Mouse (Mus musculus) midbrain, embryonic 16.5 days (tissue): ENCODE data around the gene Prok2. TPM values are rescaled to one million over a fixed set of nuclear protein-coding genes. Genes with fewer than 3 reads are reported as not detected.
A peak's percentile ranks its signal among the peaks of the same experiment; 100 is the strongest.

ENCODE experiments used
- ATAC-seq: fragments of 200-750 bp; cut with Nextera tagmentation; 2 replicates; pipeline ENCODE4 v1.8.0; 2017; ENCODE audit warnings: moderate TSS enrichment
- H3K27ac ChIP-seq: fragments of 300-500 bp; sonication (generic); 2 replicates; pipeline ENCODE4 v1.5.1; 2014; ENCODE audit warnings: mild to moderate bottlenecking, low read length, mixed read lengths
- H3K27me3 ChIP-seq: fragments of 300-500 bp; sonication (generic); 2 replicates; pipeline ENCODE4 v1.6.1; 2014; ENCODE audit warnings: low read depth, low read length, mixed read lengths; ENCODE audit not compliant: control insufficient read depth, insufficient read depth
- H3K36me3 ChIP-seq: fragments of 300-500 bp; sonication (generic); 2 replicates; pipeline ENCODE4 v1.6.1; 2014; ENCODE audit warnings: mild to moderate bottlenecking, low read length, moderate library complexity, mixed read lengths; ENCODE audit not compliant: control insufficient read depth, insufficient read depth
- H3K4me1 ChIP-seq: fragments of 300-500 bp; sonication (generic); 2 replicates; pipeline ENCODE4 v1.6.1; 2014; ENCODE audit warnings: mild to moderate bottlenecking, low read length, mixed read lengths; ENCODE audit not compliant: control insufficient read depth, insufficient read depth
- H3K4me2 ChIP-seq: fragments of 300-500 bp; sonication (generic); 2 replicates; pipeline ENCODE4 v1.6.1; 2014; ENCODE audit warnings: mild to moderate bottlenecking, low read length, mixed read lengths
- H3K4me3 ChIP-seq: fragments of 300-500 bp; sonication (generic); 2 replicates; pipeline ENCODE4 v1.5.1; 2014; ENCODE audit warnings: low read depth, mild to moderate bottlenecking, low read length, moderate library complexity, mixed read lengths
- H3K9ac ChIP-seq: fragments of 300-500 bp; sonication (generic); 2 replicates; pipeline ENCODE4 v1.6.1; 2014; ENCODE audit warnings: low read depth, low read length, mixed read lengths
- H3K9me3 ChIP-seq: fragments of 300-500 bp; sonication (generic); replicated peaks from 2 replicates; pipeline ENCODE4 v1.6.1; 2014; ENCODE audit warnings: mild to moderate bottlenecking, low read length, mixed read lengths; ENCODE audit not compliant: control insufficient read depth, poor library complexity, severe bottlenecking
- WGBS: fragments of 180-500 bp; shearing (Covaris S2); extraction: QIAGEN DNeasy Blood & Tissue Kit; methylation state at CpG from one replicate; pipeline ENCODE4 v1.1.7; 2014; 5-methylcytosine and 5-hydroxymethylcytosine counted together
- polyA plus RNA-seq: library from polyadenylated mRNA; unstranded; fragments of >200 nt; fragmentation: Nextera tagmentation; extraction: Ambion mirVana; gene quantifications from 2 replicates; pipeline ENCODE4 v1.2.1, GENCODE M21; 2015

Prok2 gene
- polyA plus RNA-seq, 1 experiment from 2014 or later = 0.74 TPM

GRCm38 (mm10) chr6:99666318-99667171, 59.6 kb downstream of the Prok2 start, which contains the start of the genes Eif4e3 and Gm20696:
Gene Eif4e3, minus strand, starts transcription at chr6:99666771.
Gene Gm20696, minus strand, starts transcription at chr6:99666797.
- peaks cover 40% of the 10 kb centered on the region for H3K4me1 ChIP-seq
- peak within 1 kb of the TSS; percentile 87 for H3K9ac ChIP-seq
- peak within 1 kb of the TSS; percentile 68 for H3K27ac ChIP-seq
- H3K9me3 ChIP-seq = no peaks in the 10 kb centered on the region
- ATAC-seq = peak; percentile 14; the same call in 1 of the 2 replicates
- WGBS = under 1% methylated on average over 52 of the region's 75 CpGs
- peak within 1 kb of the TSS; percentile 70 for H3K4me3 ChIP-seq
- H3K4me2 ChIP-seq = peak within 1 kb of the TSS; percentile 93
- H3K27me3 ChIP-seq = no peaks in the 10 kb centered on the region
- no peaks in the 10 kb centered on the region for H3K36me3 ChIP-seq

GRCm38 (mm10) chr6:99665457-99666317, 60.5 kb downstream of the Prok2 start:
- H3K27ac ChIP-seq = peak overlapping the region; percentile 68
- peak overlapping the region; percentile 87 for H3K9ac ChIP-seq
- H3K9me3 ChIP-seq = no peaks in the 10 kb centered on the region
- H3K4me2 ChIP-seq = peak overlapping the region; percentile 93
- peak overlapping the region; percentile 70 for H3K4me3 ChIP-seq
- 34% methylated on average over 16 of the region's 16 CpGs for WGBS
- no peaks in the 10 kb centered on the region for H3K27me3 ChIP-seq
- H3K4me1 ChIP-seq = peaks cover 40% of the 10 kb centered on the region
- no peak for ATAC-seq
- H3K36me3 ChIP-seq = no peaks in the 10 kb centered on the region

- H3K27me3 ChIP-seq = no peaks in the 10 kb centered on the region
- no peak overlapping the region for H3K4me2 ChIP-seq
- H3K9ac ChIP-seq = no peak overlapping the region
- ATAC-seq = no peak
- H3K4me3 ChIP-seq = no peak overlapping the region
- 79% methylated on average over 8 of the region's 8 CpGs for WGBS
- H3K9me3 ChIP-seq = no peaks in the 10 kb centered on the region
- H3K36me3 ChIP-seq = no peaks in the 10 kb centered on the region
- H3K4me1 ChIP-seq = peaks cover 20% of the 10 kb centered on the region
- H3K27ac ChIP-seq = no peak overlapping the region
Measured at GRCm38 (mm10) chr6:99663232-99663631, 63.0 kb downstream of the Prok2 start.

Other genes with a start within 250 kb of the Prok2 start
- 77.8 and 79.8 TPM in 2 replicates for gene Foxp1, start 203.7 kb downstream of the Prok2 start, polyA plus RNA-seq
- 7.4 and 8.7 TPM in 2 replicates for gene Eif4e3, start 59.6 kb downstream of the Prok2 start, polyA plus RNA-seq
- 2.4 and 3.1 TPM in 2 replicates for gene Gm20696, start 59.6 kb downstream of the Prok2 start, polyA plus RNA-seq
- gene Gpr27, start 33.7 kb downstream of the Prok2 start, polyA plus RNA-seq = 20.6 and 20.8 TPM in 2 replicates